Mouse (Mus musculus): Measurements from ENCODE around the gene Hs3st4.

The Hs3st4 gene

DNA sequence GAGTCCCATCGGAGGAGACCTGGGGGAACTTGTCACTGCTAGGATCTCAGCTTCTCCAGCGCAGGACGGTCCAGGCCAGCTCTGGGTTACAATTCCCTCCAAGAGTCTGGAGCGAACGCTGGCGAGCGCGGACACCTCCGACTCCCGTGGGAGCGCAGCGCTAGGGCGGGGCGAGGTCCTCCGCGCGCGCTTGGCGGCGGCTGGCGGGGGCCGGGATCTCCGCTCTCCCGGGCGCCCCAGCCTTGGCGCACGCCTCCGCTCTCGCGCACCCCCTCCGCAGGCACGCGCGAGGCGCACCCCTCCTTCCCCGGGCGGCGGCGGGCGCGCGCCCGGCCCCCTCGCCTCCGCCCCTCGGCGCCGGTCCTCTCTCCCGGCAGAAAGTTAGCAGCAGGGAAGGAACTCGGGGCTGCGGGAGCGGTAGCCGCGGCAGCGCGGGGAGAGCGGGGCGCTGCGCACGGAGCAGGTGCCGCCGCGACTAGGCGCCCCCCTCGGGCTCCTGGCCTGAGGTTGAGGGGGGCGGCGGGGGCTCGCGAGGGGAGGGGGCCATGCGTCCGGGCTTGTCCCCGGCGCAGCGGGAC lies at the start of gene Hs3st4:
Gene Hs3st4 (plus strand): TSS at position 409 of the 578 bp plus-strand sequence.
- peak; percentile 33 for DNase-seq

DNA sequence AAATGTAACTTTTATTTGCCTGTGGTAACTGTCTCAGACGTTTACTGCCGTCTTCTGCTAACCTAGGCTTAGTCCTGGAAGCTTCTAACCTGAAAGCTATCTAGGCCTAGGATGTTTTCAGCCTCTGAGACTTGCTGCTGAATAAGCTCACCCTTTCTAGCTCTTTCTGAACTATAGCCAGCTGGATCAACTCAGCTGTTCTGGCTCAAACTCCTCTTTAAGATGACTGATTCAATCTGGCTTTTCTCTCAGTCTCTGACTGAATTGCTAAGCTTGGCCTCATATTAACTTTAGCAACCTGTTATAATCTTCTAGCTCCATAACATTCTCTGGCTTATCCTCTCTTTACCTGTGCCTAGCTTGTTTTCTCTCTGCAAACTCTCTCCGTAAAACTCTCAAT lies 35.8 kb upstream of the Hs3st4 start:
- DNase-seq: peak; percentile 52

- no peak for DNase-seq
Measured at GRCm38 (mm10) chr7:123963021-123963420, 19.6 kb upstream of the Hs3st4 start.

- no peak for DNase-seq
Measured at GRCm38 (mm10) chr7:123964559-123965142, 18.0 kb upstream of the Hs3st4 start.

DNA sequence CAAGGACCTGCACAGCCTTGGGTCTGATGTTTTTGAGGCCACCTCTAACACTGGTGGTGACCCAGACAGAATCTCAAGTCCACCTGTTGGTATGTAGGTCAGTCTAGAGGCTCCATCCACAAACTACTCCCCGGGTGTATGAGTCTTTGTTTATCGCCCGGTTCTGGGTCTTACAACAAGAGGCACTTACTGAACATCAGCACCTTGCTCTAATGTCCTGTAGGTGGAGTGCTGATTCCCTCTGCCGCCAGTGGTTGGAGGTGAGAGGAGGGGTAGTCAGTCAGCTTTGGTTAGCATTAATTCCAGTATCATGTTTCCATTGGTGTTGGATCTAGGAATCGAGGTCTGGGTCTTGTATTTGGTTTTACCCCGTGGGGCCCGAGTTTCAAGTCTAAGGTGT lies 17.2 kb upstream of the Hs3st4 start:
- no peak for DNase-seq

DNA sequence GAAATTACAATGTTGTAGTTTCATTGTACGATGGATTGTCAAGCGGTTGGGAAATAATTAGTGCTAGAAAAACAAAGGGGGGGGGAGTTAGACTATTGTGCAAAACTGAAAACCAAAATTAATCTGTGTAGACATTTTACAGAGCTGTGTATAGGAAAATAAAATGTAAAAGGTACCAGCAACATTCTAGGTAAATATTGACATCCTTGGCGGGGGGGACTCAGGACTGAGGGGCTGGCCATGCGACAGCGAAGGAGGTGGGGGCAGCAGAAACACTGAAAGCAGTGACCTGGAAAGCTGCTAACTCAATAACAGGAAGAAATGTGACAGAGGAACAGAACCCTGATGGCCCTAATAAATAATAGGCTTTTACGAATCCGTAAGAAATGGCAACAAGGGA lies 7.2 kb upstream of the Hs3st4 start:
- no peak for DNase-seq

DNA sequence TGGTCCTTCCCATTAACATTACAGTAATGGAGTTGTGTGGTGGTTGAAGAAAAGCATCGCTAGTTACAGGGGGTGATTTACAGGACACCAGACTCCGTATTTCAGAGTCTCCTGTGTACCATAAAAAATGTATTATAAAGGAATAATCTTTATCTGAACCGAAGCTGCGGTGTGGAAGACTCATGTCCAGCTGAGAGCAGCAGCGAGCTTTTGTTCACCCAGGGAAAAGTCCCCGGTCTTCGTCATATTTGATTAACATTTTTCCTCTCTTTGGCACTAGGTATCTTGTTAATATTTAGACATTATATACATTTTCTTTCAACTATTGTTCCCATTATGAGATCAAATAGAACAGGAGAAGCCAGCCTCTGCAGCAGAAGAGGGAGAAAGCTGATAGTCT lies 1.2 kb upstream of the Hs3st4 start:
- no peak for DNase-seq

DNA sequence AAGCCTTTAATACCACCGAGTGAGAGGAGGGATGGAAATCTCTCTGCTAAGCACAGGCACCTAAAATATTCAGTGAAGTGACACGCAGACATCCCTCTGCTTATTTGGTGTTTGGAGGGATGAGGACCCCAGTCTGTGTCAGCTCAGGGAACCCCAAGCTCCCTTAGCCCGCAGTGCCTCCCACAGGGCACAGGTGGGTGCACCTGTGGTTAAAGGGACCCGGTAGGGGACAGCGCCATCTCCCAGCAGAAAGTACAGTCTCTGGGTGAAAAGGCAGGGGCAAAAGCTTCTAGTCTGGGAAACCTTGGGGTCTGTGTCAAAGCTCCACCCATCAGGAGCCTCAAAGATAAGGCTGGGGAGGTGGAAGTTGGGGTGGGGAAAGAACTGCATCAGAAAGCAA lies 659 bp upstream of the Hs3st4 start:
- no peak for DNase-seq

DNA sequence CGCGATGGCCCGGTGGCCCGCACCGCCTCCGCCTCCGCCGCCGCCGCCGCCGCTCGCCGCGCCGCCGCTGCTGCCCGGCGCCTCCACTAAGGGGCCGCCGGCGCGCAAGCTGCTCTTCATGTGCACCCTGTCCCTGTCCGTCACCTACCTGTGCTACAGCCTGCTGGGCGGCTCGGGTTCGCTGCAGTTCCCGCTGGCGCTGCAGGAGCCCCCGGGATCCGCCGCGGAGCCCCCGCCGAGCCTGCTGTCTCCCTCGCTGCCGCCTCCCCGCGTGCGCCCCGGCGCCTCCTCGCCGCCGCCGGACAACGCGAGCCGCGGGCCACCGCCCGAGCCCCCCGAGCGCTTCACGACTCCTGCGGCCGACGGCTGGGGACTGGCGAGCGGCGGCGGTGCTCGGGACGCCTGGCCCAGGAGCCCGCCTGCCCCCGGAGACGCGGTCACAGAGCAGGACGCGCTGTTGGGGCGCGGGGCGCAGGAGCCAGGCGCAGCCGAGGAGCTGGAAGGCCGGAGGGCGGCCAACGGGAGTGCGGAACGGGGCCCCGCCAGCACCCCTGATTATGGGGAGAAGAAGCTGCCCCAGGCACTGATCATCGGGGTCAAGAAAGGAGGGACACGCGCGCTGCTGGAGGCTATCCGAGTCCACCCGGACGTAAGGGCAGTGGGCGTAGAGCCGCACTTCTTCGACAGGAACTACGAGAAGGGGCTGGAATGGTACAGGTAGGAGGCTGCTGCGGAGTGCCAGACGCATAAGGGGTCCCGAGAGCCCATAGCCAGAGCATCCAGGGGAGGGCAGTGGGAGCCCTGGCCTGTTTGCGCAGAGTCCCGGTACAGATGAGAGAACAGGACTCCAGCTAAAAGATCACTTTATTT lies 743 bp downstream of the Hs3st4 start:
- peak; percentile 5 for DNase-seq

DNA sequence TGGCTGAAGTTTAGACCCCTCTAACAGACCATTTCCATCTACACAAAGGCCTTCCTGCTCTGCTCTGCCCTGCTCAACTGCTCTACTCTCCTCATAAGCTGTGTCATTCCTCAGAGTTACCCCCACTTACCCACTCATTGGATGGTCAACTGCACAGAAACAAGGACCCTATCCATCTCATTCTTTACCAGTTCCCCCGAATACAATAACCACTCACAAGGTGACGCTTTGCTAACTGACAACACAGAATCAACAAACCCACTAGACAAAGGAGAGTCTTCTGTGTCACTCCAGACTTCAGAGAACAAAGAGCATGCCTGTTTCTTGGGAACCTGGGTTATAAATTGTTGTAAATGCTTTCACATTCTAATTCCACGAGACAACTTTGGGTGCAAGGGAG lies 9.5 kb downstream of the Hs3st4 start:
- no peak for DNase-seq

- no peak for DNase-seq
Measured at GRCm38 (mm10) chr7:123997266-123997665, 14.6 kb downstream of the Hs3st4 start.

DNA sequence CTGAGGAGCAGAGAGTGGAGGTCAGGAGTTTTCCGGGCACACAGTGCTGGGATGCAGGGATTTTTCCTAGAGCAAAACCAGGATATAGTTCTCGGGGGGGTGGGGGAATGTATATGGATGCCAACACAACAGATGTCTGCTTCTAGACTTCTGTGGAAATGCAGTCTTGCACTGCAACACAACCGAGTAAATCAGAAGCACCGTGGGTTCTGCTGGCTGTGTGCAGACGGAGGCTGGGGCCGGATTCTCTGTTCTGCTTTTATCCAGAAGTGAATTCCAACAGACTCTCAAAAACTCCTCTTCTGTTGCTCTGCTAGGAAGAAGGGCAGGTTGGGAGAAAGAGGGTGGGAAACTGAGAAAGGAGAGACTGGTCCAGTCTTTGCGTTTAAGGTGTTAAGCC lies 15.9 kb downstream of the Hs3st4 start:
- DNase-seq: no peak

DNA sequence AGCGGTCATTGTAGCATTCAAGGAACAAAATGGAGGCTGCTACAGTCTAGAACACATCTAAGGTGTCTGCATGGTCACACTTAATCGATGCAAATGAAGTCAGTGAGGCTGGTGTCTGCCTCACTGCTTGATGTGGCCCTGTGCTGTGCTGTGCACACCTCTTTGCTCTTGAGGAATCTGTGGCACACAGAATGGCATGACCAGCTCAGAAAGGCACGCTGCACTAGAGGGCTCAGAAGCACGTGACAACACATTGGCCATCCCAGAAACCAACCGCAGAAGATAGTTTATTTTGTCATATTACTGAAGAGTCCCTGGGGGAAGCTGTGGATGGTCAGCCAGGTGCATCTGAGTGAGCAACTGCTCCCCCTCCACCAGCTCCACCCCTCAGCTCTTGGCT lies 44.2 kb downstream of the Hs3st4 start:
- no peak for DNase-seq

- peak; percentile 74 for DNase-seq
Measured at GRCm38 (mm10) chr7:124032236-124032635, 49.6 kb downstream of the Hs3st4 start.

DNA sequence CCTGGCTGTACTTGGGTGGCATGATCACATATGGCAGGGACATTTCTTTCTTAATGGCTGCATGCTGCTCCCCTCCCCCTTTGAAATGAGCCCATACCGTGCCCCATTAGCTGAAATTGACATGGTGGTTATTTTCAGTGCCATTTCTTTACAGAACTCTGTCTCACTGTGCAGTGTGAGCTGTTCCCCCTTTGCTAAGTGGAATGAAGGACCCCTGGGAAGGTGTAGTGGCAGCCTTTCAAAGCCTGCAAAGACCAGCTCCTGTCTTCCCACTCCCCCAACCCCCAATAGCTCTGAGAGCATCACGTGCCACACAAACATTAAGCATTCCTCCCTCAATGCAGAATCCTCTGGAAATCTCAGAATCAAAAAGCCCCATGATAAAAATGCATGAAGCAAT lies 50.7 kb downstream of the Hs3st4 start:
- DNase-seq: no peak

DNA sequence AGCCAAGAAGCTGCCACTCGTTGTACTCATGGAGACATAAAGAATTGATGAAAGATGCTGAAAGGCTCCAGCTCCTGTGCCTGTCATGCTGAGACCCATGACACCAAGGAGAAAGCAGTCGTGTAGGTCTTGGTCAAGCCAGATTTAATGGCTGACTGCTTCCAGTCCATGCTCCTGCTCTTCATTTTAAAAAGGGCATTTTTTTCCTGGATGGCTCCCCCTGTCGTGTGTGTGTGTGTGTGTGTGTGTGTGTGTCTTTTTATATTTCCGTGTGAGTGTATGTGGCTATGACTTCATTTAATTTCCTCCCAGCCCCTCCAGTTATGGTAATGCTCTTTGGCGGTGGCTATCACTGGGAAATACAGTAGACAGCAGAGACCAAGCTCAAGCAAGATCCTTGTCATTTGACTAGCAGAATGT lies 54.6 kb downstream of the Hs3st4 start:
- DNase-seq: no peak

GRCm38 (mm10) chr7:124039142-124039541 lies 56.5 kb downstream of the Hs3st4 start:
- DNase-seq: no peak

DNA sequence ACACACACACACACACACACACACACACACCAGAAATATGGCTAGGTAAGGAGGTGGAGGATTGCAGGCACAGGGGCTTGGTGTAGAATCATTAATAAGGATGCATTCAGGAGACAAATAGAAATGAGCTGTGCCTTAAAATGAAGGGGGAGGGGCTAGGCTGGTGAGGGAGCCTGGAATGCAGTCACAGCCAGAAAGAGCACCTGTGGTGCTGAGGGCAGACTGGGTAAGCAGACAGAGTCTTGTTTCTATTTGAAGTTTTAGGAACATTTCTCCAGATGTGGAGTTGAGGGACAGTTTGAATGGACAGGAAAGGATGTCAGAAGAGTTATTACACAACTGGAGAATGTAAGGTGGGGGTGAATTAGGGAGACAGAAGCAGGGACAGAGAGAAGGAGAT lies 64.7 kb downstream of the Hs3st4 start:
- DNase-seq: no peak

- DNase-seq: no peak
Measured at GRCm38 (mm10) chr7:124048971-124049370, 66.3 kb downstream of the Hs3st4 start.

- DNase-seq: no peak
Measured at GRCm38 (mm10) chr7:124050421-124050820, 67.8 kb downstream of the Hs3st4 start.

DNA sequence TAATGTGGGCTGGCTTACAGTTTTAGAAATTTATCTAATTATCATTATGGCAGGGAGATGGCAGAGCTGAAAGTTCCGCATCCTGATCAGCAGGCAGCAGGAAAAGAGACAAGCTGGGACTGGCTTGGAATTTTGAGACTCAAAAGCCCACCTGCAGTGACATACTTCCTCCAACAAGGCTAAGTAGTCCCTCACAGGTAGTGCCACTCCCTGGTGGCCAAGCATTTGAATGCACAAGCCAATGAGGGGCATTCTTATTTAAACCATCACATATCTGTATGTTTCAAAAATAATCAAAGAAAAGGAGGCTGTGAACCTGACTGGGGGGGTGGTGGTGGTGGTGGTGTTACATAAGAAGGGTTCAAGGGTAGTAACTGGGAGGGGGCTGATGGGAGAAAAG lies 101.1 kb downstream of the Hs3st4 start:
- DNase-seq: no peak

DNA sequence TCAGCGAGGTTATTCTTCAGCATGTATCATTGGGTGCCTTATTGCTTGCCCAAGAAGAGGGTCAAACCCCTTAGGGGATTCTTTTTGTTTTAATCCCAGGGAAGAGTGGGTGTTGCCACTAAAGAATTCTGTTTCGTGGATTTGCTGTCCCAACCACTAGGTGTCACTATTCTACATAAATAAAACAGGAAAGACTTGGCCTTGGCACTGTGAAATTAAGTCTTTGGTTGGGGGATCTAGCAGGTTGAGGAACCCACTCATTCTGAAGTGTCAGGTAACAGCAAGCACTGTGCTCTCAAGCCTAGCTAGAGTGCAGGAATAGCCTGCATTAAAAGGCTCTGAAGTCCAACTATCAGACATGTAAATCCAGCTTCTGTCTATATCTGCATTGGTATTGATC lies 146.3 kb downstream of the Hs3st4 start:
- peak; percentile 12 for DNase-seq

DNA sequence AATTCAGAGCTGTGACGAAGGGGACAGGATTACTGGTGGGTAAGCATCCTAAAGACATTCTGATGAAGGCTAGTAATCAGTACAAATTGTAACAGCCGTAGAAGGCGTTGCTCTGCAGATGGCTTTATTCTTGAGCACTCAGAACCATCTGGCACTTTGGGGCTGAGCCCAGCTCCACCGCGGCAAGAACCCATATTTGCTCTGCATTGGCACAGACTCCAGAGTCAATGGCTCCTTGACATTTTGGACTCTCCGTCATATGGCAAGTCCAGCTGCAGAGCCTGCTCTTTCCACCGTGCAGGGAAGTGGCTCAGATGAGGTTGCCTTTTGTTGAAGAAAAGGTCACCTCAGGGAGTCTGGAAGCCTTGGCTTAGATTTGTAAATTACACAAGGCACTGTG lies 148.6 kb downstream of the Hs3st4 start:
- peak; percentile 26 for DNase-seq

DNA sequence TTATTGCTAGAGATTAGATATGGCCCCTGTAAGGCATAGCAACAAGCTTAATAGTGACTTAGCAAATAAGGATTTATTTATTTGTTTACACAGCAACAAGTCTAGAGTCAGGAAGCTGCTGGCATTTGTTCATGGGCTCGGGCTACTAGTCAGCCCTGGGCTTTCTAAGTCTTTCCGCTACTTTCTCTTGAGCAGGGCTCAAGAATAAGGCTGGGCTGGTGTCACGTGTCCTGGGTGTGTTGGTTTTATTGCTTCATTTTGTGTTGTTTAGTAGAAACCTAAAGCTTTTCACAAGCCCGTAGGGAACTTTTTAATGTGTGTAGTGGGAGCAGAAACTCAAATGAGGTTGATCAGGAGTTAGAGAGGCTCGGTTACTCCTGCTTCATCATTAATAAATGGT lies 153.5 kb downstream of the Hs3st4 start:
- no peak for DNase-seq

Measured in kidney, postnatal 10 days (tissue).